In the genomic region with DNA sequence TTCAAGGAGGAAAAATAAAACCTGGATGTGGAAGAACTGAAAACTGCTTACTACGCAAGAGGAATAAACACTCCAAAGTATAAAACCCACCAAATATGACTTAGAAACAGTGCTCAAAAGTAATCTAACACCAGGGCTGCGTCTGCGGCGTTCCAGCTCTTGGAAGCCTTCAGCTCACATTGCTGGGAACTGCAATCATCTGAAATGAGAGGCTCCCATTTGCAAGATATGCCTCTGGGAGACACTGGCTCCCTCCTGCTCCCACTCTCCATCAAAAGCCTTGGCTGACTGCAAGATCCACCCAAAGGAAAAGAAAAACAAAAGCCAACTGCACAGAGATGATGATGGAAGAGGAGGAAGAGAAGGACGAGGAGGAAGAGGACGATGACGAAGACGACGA, we compare ENCODE assay signal across 12 mouse cellular contexts. TPM values are rescaled to one million over a fixed set of nuclear protein-coding genes. Genes with fewer than 3 reads are reported as not detected.
DNase-seq lines count a peak whose midpoint lies in the region; ATAC-seq and TF ChIP-seq lines count a peak whose summit lies in the region.
"Had no signal": no experiment of that assay in that cellular context is flagged by ENCODE, and none has a peak within 500 bp of the region (broad histone marks: within the 10 kb centered on the region; RNA-seq: fewer than 3 reads in every experiment).

No protein-coding gene starts in this region.

- WGBS in heart, adult 2 months: 79% methylated on average over 9 of the region's 9 CpGs
- 83% methylated on average over 9 of the region's 9 CpGs for WGBS in heart, embryonic 11.5 days (ENCODE audit: insufficient replicate concordance)
- WGBS in midbrain, embryonic 16.5 days: 95% methylated on average over 9 of the region's 9 CpGs
- 91% methylated on average over 9 of the region's 9 CpGs for WGBS in midbrain, postnatal 0 days
- 80% methylated on average over 9 of the region's 9 CpGs for WGBS in heart, postnatal 0 days

- peaks cover 2% of the 10 kb centered on the region for H3K4me1 ChIP-seq in heart, adult 2 months (ENCODE audit: control insufficient read depth, insufficient read depth, low read length)
- no peaks in the 10 kb centered on the region for H3K4me1 ChIP-seq in heart, embryonic 11.5 days (ENCODE audit: control insufficient read depth, insufficient read depth, low read length)
- H3K4me1 ChIP-seq in midbrain, embryonic 16.5 days (ENCODE audit: control insufficient read depth, insufficient read depth, low read length): no peaks in the 10 kb centered on the region
- H3K4me1 ChIP-seq in midbrain, postnatal 0 days (ENCODE audit: insufficient read depth, low read length): no peaks in the 10 kb centered on the region
- no peaks in the 10 kb centered on the region for H3K4me1 ChIP-seq in heart, postnatal 0 days (ENCODE audit: control insufficient read depth, insufficient read depth)
- H3K4me1 ChIP-seq: midbrain, embryonic 15.5 days had no signal

- peak in 1 of 2 experiments; percentile 39 for DNase-seq in heart, adult 2 months
- DNase-seq in midbrain, postnatal 0 days (ENCODE audit: low spot score): no peak
- DNase-seq in heart, postnatal 0 days (ENCODE audit: low spot score): no peak
- no peak for DNase-seq in cerebellum, adult 8-10 months
- DNase-seq in left cerebral cortex, adult 9 months (ENCODE audit: low spot score in 2 of 2): no peak
- DNase-seq: cerebellum, adult 18-20 months; left cerebral cortex, postnatal 4 days had no signal

- no peak for TF ChIP-seq CTCF in heart, adult 2 months (IDR thresholded peaks at IDR 0.05)
- no peak for TF ChIP-seq CTCF in midbrain, postnatal 0 days (IDR thresholded peaks at IDR 0.05)
- no peak for TF ChIP-seq CTCF in heart, postnatal 0 days (IDR thresholded peaks at IDR 0.05; ENCODE audit: low read depth)

- no peaks in the 10 kb centered on the region for H3K27me3 ChIP-seq in heart, adult 2 months (ENCODE audit: control insufficient read depth, insufficient read depth, low read length)
- no peaks in the 10 kb centered on the region for H3K27me3 ChIP-seq in heart, embryonic 11.5 days (ENCODE audit: control insufficient read depth, insufficient read depth, low read length)
- no peaks in the 10 kb centered on the region for H3K27me3 ChIP-seq in midbrain, embryonic 16.5 days (ENCODE audit: control insufficient read depth, insufficient read depth, low read depth, low read length)
- H3K27me3 ChIP-seq in midbrain, postnatal 0 days (ENCODE audit: insufficient read depth, low read length): no peaks in the 10 kb centered on the region
- H3K27me3 ChIP-seq in heart, postnatal 0 days (ENCODE audit: control insufficient read depth, insufficient read depth, low read length): no peaks in the 10 kb centered on the region
- H3K27me3 ChIP-seq: midbrain, embryonic 15.5 days had no signal

- no peak overlapping the region for H3K4me3 ChIP-seq in heart, adult 2 months
- H3K4me3 ChIP-seq in heart, embryonic 11.5 days (ENCODE audit: low read depth, low read length): no peak overlapping the region
- no peak overlapping the region for H3K4me3 ChIP-seq in midbrain, embryonic 16.5 days (ENCODE audit: low read depth, low read length)
- H3K4me3 ChIP-seq in midbrain, postnatal 0 days (ENCODE audit: low read depth, low read length): no peak overlapping the region
- no peak overlapping the region for H3K4me3 ChIP-seq in heart, postnatal 0 days (ENCODE audit: low read depth, low read length)
- H3K4me3 ChIP-seq: midbrain, embryonic 15.5 days had no signal

- no peaks in the 10 kb centered on the region for H3K9me3 ChIP-seq in heart, embryonic 11.5 days (replicated peaks; ENCODE audit: control insufficient read depth, low read length)
- H3K9me3 ChIP-seq in midbrain, embryonic 16.5 days (replicated peaks; ENCODE audit: control insufficient read depth, low read length, poor library complexity, severe bottlenecking): no peaks in the 10 kb centered on the region
- H3K9me3 ChIP-seq in midbrain, postnatal 0 days (ENCODE audit: low read length): no peaks in the 10 kb centered on the region
- H3K9me3 ChIP-seq in heart, postnatal 0 days (replicated peaks; ENCODE audit: control insufficient read depth, low read length): no peaks in the 10 kb centered on the region
- H3K9me3 ChIP-seq: midbrain, embryonic 15.5 days had no signal

- intact Hi-C loops in heart, adult 2 months (cut with DNase I): no loop called here

- H3K9ac ChIP-seq in heart, adult 2 months (ENCODE audit: low read depth, low read length): no peak overlapping the region
- H3K9ac ChIP-seq in heart, embryonic 11.5 days (ENCODE audit: low read depth, low read length): no peak overlapping the region
- no peak overlapping the region for H3K9ac ChIP-seq in midbrain, embryonic 16.5 days (ENCODE audit: low read depth, low read length)
- no peak overlapping the region for H3K9ac ChIP-seq in midbrain, postnatal 0 days (replicated peaks; ENCODE audit: low read length, poor library complexity, severe bottlenecking)
- no peak overlapping the region for H3K9ac ChIP-seq in heart, postnatal 0 days (replicated peaks; ENCODE audit: low read depth, low read length)
- H3K9ac ChIP-seq: midbrain, embryonic 15.5 days had no signal

- TF ChIP-seq EP300 in heart, adult 2 months (IDR thresholded peaks at IDR 0.05; ENCODE audit: insufficient read depth, low read depth, low read length): no peak
- TF ChIP-seq EP300 in heart, postnatal 0 days (IDR thresholded peaks at IDR 0.05; ENCODE audit: low read depth): no peak

- no peak for TF ChIP-seq POLR2A in heart, adult 2 months (IDR thresholded peaks at IDR 0.05; ENCODE audit: insufficient read depth, low read depth, low read length)

- no peaks in the 10 kb centered on the region for H3K36me3 ChIP-seq in heart, adult 2 months (ENCODE audit: control insufficient read depth, insufficient read depth, low read length)
- H3K36me3 ChIP-seq in heart, embryonic 11.5 days (ENCODE audit: control insufficient read depth, insufficient read depth, low read length): no peaks in the 10 kb centered on the region
- H3K36me3 ChIP-seq in midbrain, embryonic 16.5 days (ENCODE audit: control insufficient read depth, insufficient read depth, low read length): no peaks in the 10 kb centered on the region
- H3K36me3 ChIP-seq in midbrain, postnatal 0 days (ENCODE audit: insufficient read depth, low read length): no peaks in the 10 kb centered on the region
- H3K36me3 ChIP-seq in heart, postnatal 0 days (replicated peaks; ENCODE audit: control insufficient read depth, insufficient read depth, low read length): 0 out of 2 replicates have a peak, but pooled peaks cover 4% of the 10 kb centered on the region
- H3K36me3 ChIP-seq: midbrain, embryonic 15.5 days had no signal

- H3K27ac ChIP-seq in heart, adult 2 months: peak overlapping the region; percentile 59
- no peak overlapping the region for H3K27ac ChIP-seq in heart, embryonic 11.5 days (ENCODE audit: low read depth, low read length)
- peak overlapping the region; percentile 26; the same call in 1 of the 2 replicates for H3K27ac ChIP-seq in midbrain, embryonic 16.5 days (ENCODE audit: low read length)
- no peak overlapping the region for H3K27ac ChIP-seq in midbrain, postnatal 0 days (ENCODE audit: low read depth, low read length)
- peak overlapping the region; percentile 55 for H3K27ac ChIP-seq in heart, postnatal 0 days (ENCODE audit: low read depth)
- H3K27ac ChIP-seq: midbrain, embryonic 15.5 days had no signal

- H3K4me2 ChIP-seq in heart, embryonic 11.5 days: no peak overlapping the region
- H3K4me2 ChIP-seq in midbrain, embryonic 16.5 days (ENCODE audit: low read length): no peak overlapping the region
- H3K4me2 ChIP-seq in midbrain, postnatal 0 days (ENCODE audit: low read depth, low read length, poor library complexity, severe bottlenecking): no peak overlapping the region
- no peak overlapping the region for H3K4me2 ChIP-seq in heart, postnatal 0 days (ENCODE audit: low read depth, low read length)
- H3K4me2 ChIP-seq: midbrain, embryonic 15.5 days had no signal

- H3K79me2 ChIP-seq in heart, adult 2 months (replicated peaks; ENCODE audit: control insufficient read depth, insufficient read depth, low read length): no peaks in the 10 kb centered on the region

- ATAC-seq in heart, embryonic 11.5 days (replicated peaks; ENCODE audit: insufficient number of reproducible peaks, low FRiP score, low TSS enrichment): no peak
- ATAC-seq in midbrain, embryonic 16.5 days: no peak
- ATAC-seq in midbrain, postnatal 0 days (ENCODE audit: low FRiP score): no peak
- ATAC-seq in heart, postnatal 0 days (ENCODE audit: insufficient read depth, low read depth): no peak
- ATAC-seq: CD4-positive, CD25-positive, alpha-beta regulatory T cell, adult 4 months; intestine, postnatal 0 days; midbrain, embryonic 15.5 days had no signal

RNA-seq across cellular contexts. Expression of gene Cdk5rap2, which starts 19.2 kb away (rescaled TPM):
- 1 to 10 TPM; 5.9 to 6.1 TPM for total RNA-seq in heart, adult 2 months (2021)
- polyA plus RNA-seq in heart, adult 2 months (2012; rRNA removed): 2.0 and 3.9 TPM in 2 replicates
- polyA plus RNA-seq in heart, embryonic 11.5 days (2014; fragmentation: Nextera tagmentation; extraction: Ambion mirVana): 14.8 and 16.1 TPM in 2 replicates
- polyA plus RNA-seq in midbrain, embryonic 16.5 days (2015; fragmentation: Nextera tagmentation; extraction: Ambion mirVana): 6.0 and 7.7 TPM in 2 replicates
- 12.2 and 14.9 TPM in 2 replicates for total RNA-seq in midbrain, postnatal 0 days (2014; rRNA removed)
- 5.7 TPM in 2 replicates for polyA plus RNA-seq in midbrain, postnatal 0 days (2015; fragmentation: Nextera tagmentation; extraction: Ambion mirVana)
- 4.7 and 6.1 TPM in 2 replicates for total RNA-seq in heart, postnatal 0 days (2014; rRNA removed; ENCODE audit: low replicate concordance)
- polyA plus RNA-seq in heart, postnatal 0 days (2015; fragmentation: Nextera tagmentation; extraction: Ambion mirVana): 2.8 TPM in 2 replicates

Comparison
In these comparisons a context has a peak if more than half of its experiments do, and no peak if none do; other contexts are left out.
1. H3K27ac ChIP-seq: peak in heart, adult 2 months (single experiment), midbrain, embryonic 16.5 days (single experiment) and heart, postnatal 0 days (single experiment); none in heart, embryonic 11.5 days (single experiment) and midbrain, postnatal 0 days (single experiment).